Mouse (Mus musculus) liver, postnatal 0 days (tissue): ENCODE data around the gene Kdm5a.

Experiments
- CTCF ChIP-seq: sonication (generic); IDR thresholded peaks from 2 replicates; pipeline ENCODE4 v1.5.1; 2016; ENCODE audit warnings: antibody characterized with exemption, low read depth
- EP300 ChIP-seq: IDR thresholded peaks from 2 replicates; pipeline ENCODE4 v1.6.1; 2016; ENCODE audit warnings: antibody characterized with exemption, low read depth, mild to moderate bottlenecking

DNA sequence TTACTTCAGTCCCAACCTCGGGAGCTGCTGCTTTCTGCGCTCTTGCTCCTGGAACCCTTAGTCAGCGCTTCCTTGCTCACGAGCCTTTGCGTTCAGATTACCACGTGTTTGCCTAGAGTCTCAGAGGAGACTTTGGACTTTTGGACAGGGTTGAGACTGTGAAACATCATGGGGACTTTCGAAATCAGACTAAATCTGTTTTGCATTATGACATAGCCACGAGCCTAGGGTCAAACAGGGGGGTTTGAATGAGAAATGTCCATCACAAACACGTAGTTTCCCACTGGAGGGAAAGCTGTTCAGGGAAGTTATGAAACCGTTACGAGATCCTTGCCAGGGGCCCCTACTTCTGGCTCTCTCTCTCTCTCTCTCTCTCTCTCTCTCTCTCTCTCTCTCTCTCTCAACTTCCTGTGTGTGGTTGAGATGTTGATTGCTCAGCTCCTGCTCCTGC lies 90.7 kb downstream of the Kdm5a start:
- TF ChIP-seq CTCF (no peak), EP300 (peak; percentile 69; the same call in 1 of the 2 replicates)
